Mouse (Mus musculus) adipocyte (in vitro differentiated cells): ENCODE results near the gene Atp8b5.

Source experiments
- DNase-seq: peaks from one replicate; pipeline ENCODE4 v3.0.0-alpha.2; 2016; ENCODE audit warnings: low spot score

Gene Atp8b5

DNA sequence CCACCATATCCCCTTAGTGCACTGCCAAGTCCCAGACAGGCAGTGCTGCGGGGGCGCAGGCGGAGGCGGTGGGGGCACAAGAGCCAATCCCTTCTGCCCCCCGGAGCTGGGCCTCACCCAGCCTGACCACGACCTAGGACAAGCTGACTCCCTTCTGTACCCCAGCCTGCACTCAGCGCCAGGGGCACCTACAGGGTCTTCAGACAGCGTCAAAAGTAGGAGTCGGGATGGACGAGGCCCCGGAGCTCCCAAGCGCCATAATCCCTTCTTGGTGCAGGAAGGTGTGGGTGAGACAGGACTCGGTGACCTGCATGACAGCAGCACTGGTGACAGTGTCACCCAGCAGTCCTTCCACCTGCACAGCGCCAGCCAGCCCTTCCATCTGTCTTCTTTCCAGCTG lies 147.8 kb downstream of the Atp8b5 start:
- no peak for DNase-seq

DNA sequence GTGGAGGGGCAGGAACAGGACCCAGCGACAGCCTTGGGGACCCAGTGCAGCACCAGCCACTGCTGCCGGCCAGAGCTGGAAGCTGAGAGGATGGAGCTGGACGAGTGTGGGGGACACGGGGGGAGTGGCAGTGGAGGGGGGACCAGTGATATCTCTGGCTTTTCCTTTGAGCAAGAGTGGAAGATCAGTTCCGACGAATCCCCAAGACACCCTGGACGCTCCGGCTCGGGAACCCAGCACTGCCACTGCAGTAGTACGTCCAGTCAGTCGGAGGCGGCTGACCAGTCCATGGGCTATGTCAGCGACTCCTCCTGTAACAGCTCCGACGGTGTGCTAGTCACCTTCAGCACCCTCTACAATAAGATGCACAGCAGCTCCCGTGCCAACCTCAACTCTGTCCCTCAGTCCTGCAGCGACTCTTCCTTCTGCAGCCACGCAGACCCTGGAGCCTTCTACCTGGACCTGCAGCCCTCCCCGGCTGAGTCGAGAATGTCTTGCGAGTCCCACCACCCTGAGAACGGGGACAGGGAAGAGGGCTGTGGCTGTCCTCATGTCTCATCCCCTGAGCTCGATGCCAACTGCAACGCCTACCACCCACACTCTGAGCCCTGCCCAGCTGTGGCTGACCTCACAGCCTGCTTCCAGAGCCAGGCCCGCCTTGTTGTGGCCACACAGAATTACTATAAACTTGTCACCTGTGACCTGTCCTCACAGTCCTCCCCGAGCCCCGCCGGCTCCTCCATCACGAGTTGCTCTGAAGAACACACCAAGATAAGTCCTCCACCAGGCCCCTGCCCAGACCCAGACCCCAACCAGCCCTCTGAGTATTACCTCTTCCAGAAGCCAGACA lies 148.5 kb downstream of the Atp8b5 start:
- no peak for DNase-seq

DNA sequence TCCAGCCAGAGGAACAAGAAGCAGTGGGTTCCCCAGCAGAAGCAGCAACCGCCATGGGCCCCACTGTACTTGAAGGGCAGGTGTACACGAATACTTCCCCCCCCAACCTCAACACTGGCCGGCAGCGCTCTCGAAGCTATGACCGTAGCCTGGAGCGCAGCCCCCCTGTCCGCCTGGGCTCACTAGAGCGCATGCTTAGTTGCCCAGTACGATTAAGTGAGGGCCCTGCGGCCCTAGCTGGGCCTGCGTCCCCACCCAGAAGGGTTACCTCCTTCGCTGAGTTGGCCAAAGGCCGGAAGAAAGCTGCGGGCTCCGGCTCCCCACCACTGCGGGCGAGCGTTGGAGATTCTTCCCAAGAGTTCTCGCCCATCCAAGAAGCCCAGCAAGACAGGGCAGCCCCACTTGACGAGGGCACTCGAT lies 149.1 kb downstream of the Atp8b5 start:
- DNase-seq = no peak

DNA sequence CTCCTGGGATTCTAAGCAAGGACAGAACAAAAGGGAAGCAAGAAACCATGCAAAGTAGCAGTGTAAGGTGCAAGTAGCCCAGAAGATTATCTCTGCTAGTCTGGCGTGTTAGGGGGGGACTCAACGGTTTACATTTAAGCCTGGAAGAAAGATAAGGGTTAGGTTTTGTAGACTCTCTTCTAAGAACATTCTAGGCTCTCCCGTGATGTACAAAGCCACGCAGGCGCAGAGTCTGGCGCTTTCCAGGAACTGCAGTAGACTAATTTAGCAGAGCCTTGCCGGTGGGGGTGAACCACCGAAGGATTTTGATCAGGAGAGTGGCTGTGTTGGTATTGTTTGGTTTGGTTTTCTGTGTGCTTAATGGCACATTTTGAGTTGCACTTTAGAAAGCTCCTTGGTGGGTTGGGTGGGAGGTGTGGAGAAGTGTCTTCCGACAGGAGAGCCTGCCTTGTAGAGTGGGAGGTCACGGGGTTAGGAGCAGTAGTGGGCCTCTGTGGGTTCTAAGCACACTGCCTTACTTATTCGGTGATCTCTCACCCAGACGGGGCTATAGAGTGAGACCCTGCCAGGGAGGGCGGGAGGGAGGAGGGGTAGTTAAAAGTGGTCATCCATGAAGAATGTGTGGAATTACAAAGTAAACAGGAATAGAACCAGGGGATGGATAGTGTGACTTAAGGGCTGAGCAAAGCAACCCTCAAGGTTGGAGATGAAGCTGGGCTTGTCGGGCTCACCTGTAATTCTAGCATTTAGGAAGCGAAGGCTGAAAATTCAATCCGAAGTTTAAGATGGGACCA lies 150.5 kb downstream of the Atp8b5 start:
- no peak for DNase-seq

DNA sequence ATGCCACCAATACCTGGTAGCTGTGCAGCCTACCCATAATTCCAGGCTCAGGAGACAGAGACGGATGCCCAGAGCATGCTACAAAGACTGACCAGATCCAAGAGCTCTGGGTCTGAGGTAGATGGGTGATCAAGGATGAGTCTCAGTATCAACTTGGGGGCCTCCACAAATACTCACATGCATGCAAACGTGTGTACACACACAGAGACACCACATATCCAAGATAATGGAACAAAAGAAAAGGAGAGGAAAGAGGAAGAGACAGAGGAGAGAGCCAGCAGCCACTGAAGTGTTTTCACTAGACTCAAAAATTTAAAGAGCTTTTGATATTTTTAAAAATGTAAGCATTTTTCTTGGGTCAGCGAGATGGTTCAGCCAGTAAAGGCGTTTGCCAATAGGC lies 151.5 kb downstream of the Atp8b5 start:
- no peak for DNase-seq

DNA sequence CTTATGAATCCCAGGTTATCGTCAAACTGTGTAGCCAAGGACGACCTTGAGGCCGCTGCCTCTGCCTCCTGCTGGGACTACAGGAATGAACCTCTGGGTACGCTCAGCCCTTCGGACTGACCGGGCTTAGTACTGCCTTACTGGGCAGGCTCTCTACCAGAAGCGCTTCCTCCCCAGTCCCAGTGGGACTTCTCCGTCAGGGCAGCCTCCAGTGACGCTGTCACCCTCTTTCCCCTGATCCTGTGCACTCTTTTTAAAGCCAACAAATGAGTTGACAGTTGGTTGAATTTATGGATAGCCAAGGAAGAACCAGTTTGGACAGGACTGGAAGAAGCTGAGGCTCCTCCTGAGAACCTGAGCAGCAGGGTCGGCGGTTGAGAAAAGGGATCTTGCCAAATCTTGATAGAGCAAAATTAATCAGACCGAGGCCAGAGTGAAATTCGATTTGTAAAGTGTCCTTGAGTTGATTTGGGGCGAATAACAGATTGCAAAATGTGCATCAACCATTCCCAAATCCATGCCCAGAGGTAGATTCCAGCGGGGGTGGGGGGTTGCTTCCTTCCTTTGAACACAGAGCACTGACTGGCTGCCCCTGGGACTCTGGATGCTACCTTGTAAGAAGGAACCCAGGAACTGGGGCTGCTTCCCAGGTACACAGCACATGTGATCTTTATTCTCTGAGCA lies 152.2 kb downstream of the Atp8b5 start:
- DNase-seq = peak; percentile 79

DNA sequence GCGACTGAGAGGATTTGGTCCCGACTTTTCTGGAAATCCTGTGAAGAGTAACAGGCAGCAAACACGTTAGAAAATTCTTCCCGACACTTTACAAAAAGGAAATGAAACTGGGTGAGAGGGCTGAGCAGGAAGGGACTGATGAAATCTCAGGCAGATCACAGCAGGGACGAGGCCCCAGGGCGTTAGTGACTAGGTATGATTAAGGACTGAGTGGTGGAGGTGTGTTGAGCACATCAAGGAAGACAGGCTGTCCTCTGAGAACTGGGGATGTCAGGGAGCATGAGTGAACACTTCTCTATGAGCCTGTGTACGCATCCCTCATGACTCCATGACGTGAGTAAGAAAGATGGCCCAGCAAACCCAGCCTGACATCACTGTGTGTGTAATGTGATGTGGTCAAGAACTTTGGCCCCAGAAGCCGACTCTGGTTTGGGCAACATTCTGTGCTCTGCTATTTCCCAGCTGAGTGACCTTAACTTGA lies 152.9 kb downstream of the Atp8b5 start:
- peak; percentile 74 for DNase-seq

DNA sequence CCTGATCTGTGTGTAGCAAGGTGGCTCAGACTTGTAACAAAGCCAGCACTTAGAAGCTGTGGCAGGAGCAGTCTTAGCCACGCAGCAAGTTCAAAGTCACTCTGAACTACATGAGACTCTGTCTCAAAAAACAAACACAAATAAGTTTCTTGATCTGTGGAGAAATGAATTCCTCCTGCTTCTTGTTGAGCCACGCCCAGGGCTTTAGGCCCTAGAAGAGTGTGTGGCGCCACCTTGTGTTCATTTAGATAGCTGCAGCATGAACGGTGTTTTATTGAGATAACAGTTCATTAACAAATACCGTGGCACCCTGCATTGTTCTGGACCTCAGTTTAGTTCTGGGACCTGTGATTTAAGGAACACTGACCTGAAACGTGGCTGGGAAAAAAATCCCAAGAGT lies 153.3 kb downstream of the Atp8b5 start:
- peak; percentile 89 for DNase-seq

DNA sequence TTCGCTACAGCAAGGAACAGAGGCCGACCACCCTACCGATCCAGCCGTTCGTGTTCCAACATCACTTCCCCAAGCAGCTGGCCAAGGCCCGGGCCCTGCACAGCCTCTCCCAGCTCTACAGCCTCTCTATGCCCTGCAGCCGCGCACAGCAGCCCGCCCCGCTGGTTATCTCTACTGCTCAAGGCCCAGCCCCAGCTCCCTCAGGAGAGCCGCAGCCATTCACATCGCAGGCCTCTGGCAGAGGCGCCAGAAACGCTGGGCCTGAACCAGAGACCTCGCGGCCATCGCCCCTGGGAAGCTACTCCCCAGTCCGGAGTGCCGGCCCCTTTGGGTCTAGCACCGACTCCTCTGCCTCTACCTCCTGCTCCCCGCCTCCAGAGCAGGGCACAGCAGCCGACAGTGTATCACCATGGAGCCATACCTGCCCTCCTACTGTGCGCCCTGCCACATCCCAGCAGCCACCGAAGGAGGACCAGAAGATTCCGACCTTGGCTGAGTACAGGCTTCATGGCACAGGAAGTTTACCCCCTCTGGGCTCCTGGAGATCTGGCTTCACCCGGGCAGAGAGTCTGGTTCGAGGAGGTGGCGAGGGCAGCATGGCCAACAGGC lies 154.8 kb downstream of the Atp8b5 start:
- no peak for DNase-seq
